Mouse (Mus musculus) forebrain, embryonic 14.5 days (tissue): ENCODE data around the gene Psmd11. TPM values are rescaled to one million over a fixed set of nuclear protein-coding genes. Genes with fewer than 3 reads are reported as not detected.

Experiments
- ATAC-seq: fragments of 200-750 bp; cut with Nextera tagmentation; 2 replicates; pipeline ENCODE4 v1.8.0; 2017; ENCODE audit warnings: mild to moderate bottlenecking, moderate library complexity
- DNase-seq: peaks from one replicate; pipeline ENCODE4 v3.0.0-alpha.2; 2015; ENCODE audit warnings: low spot score
- H3K27ac ChIP-seq: fragments of 300-500 bp; sonication (generic); 2 replicates; pipeline ENCODE4 v1.5.1; 2014; ENCODE audit warnings: low read depth, mild to moderate bottlenecking, control low read depth, low read length, moderate library complexity
- H3K27me3 ChIP-seq: fragments of 300-500 bp; sonication (generic); replicated peaks from 2 replicates; pipeline ENCODE4 v1.6.1; 2014; ENCODE audit warnings: low read length, control low read depth, mixed read lengths; ENCODE audit not compliant: control insufficient read depth, insufficient read depth
- H3K36me3 ChIP-seq: fragments of 300-500 bp; sonication (generic); 2 replicates; pipeline ENCODE4 v1.6.1; 2014; ENCODE audit warnings: low read length, control low read depth; ENCODE audit not compliant: control insufficient read depth, insufficient read depth
- H3K4me1 ChIP-seq: fragments of 300-500 bp; sonication (generic); 2 replicates; pipeline ENCODE4 v1.6.1; 2014; ENCODE audit warnings: antibody characterized with exemption, low read length, control low read depth; ENCODE audit not compliant: control insufficient read depth, insufficient read depth
- H3K4me2 ChIP-seq: fragments of 300-500 bp; sonication (generic); 2 replicates; pipeline ENCODE4 v1.6.1; 2014; ENCODE audit warnings: mild to moderate bottlenecking, control low read depth, low read length
- H3K4me3 ChIP-seq: fragments of 300-500 bp; sonication (generic); 2 replicates; pipeline ENCODE4 v1.5.1; 2014; ENCODE audit warnings: low read depth, low read length, control low read depth
- H3K9ac ChIP-seq: fragments of 300-500 bp; sonication (generic); 2 replicates; pipeline ENCODE4 v1.6.1; 2014; ENCODE audit warnings: mild to moderate bottlenecking, low read length, control low read depth, moderate library complexity
- H3K9me3 ChIP-seq: fragments of 300-500 bp; sonication (generic); replicated peaks from 2 replicates; pipeline ENCODE4 v1.6.1; 2016; ENCODE audit warnings: low read length, control low read depth, mixed read lengths; ENCODE audit not compliant: control insufficient read depth
- WGBS: fragments of 180-500 bp; shearing (Covaris S2); extraction: QIAGEN DNeasy Blood & Tissue Kit; methylation state at CpG from one replicate; pipeline ENCODE4 v1.1.7; 2014; 5-methylcytosine and 5-hydroxymethylcytosine counted together
- polyA plus RNA-seq: library from polyadenylated mRNA; unstranded; fragments of >200 nt; fragmentation: Nextera tagmentation; extraction: Ambion mirVana; gene quantifications from 2 replicates; pipeline ENCODE4 v1.2.1, GENCODE M21; 2014

The Psmd11 gene
- polyA plus RNA-seq, 1 experiment from 2014 or later: 340 TPM

GRCm38 (mm10) chr11:80506483-80506882 is 78.1 kb downstream of the Psmd11 start:
- H3K9me3 ChIP-seq: no peaks in the 10 kb centered on the region
- DNase-seq (no peak), ATAC-seq (no peak)
- no peak overlapping the region for H3K4me3 ChIP-seq
- H3K9ac ChIP-seq: no peak overlapping the region
- H3K27me3 ChIP-seq: no peaks in the 10 kb centered on the region
- no peak overlapping the region for H3K27ac ChIP-seq
- H3K36me3 ChIP-seq: no peaks in the 10 kb centered on the region
- H3K4me2 ChIP-seq: no peak overlapping the region
- H3K4me1 ChIP-seq: peaks cover 39% of the 10 kb centered on the region

DNA sequence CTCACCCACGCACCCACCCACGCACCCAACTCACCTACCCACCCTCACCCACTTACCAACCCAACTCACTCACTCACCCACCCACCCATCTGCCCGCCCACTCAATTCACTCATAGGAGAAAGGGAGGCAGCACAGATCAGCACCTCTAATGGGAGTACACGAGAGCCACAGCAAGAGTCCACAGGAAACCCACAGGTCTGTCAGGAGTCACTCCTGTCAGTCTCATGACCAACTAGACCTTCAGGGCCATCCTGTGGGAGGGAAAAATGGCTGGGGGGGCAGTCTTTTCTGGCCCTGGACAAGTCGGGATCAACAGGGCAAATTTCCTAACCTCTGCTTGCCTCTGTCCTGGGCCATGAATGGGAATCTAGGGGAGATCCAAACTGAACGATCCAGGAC is 79.4 kb downstream of the Psmd11 start:
- WGBS: 94% methylated on average over 6 of the region's 6 CpGs
- no peaks in the 10 kb centered on the region for H3K36me3 ChIP-seq
- H3K9me3 ChIP-seq: no peaks in the 10 kb centered on the region
- no peak overlapping the region for H3K9ac ChIP-seq
- no peak for DNase-seq
- H3K4me1 ChIP-seq: peaks cover 46% of the 10 kb centered on the region
- H3K4me3 ChIP-seq: no peak overlapping the region
- no peak overlapping the region for H3K27ac ChIP-seq
- H3K27me3 ChIP-seq: no peaks in the 10 kb centered on the region
- no peak overlapping the region for H3K4me2 ChIP-seq
- no peak for ATAC-seq

DNA sequence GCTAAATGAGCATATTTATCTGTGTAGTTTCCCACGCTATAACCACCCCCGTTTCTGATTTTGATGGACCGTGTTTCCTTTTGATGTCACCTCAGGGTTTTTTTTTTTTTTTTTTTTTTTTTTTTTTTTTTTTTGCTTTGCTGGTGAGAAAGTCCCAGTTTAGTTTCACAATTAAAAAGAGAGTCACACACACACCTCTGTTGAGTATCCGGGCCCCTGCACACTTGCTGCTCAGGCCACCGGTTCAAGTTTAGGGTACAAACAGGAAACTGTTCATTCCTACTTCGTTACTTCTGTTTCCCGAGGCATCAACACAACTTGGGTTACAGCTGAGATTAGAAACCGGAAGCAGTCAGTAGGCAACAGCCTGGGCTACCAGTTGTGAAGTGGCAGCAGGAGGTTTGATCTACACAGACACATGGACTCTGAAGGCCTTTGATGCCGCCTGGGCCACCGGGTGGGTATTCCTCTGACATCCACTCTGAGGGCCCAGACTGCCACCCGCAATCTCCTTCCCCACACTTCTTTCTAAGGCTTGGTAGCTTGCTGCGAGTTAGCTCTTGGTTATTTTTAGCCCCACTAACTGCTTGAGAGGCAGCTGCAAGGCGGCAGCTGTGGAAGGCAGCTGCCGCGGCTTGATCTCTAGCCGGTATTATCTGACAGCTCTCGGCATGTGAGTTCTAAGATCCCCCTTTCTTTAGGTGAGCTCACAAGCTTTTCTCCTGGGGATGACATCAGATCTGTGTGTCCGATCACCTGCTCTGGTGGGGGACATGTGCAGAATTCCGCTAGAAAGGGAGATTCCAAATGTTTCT is 80.2 kb downstream of the Psmd11 start:
- 50% methylated on average over 19 of the region's 19 CpGs for WGBS
- H3K27ac ChIP-seq: peak overlapping the region; percentile 75

DNA sequence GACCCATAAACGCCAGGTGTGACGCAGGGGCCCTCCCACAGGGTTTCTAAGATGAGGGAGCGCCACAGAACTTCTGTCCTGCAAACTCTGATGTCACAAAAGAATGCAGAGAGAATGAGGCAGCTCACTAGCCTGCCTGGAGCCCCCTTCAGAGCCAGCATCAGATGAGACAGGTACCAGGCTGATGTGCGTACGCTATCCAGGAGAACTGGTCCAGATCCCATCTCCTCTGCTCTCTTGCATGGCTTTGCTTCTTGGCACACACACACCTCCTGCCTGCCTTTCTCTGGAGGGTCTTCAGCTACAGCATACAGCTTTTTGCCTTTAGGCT is 80.7 kb downstream of the Psmd11 start:
- whole genome bisulfite sequencing: 70% methylated on average over 5 of the region's 5 CpGs

More for the DNA sequence above, 80.2 kb downstream of the Psmd11 start:
- DNase-seq (peak; percentile 67), ATAC-seq (no peak)
- no peak overlapping the region for H3K4me3 ChIP-seq
- no peak overlapping the region for H3K4me2 ChIP-seq
- H3K9ac ChIP-seq: no peak overlapping the region
- no peaks in the 10 kb centered on the region for H3K36me3 ChIP-seq
- no peaks in the 10 kb centered on the region for H3K9me3 ChIP-seq
- H3K4me1 ChIP-seq: peaks cover 43% of the 10 kb centered on the region
- H3K27me3 ChIP-seq: no peaks in the 10 kb centered on the region

DNA sequence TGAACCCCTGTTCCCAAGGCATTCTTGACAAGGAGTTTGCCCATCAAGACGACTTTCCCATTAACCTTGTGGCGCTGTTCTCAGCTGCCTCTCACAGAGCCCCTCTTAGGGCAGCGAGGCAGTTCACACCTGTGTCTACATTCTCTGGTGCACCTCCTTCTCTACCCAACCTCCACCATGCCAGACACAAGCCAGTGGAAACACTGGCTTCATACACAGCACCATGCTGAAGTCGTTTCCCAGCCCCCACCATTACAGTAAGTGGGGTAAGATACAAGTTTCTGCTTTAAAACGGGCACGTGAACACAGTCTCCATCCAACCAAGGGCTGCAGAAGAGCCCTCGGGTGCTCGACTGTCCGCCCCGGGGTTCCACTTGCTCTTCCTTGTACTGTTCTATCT is 81.7 kb downstream of the Psmd11 start:
- Histone ChIP-seq H3K27me3 (no peaks in the 10 kb centered on the region), H3K4me1 (peaks cover 42% of the 10 kb centered on the region), H3K9me3 (no peaks in the 10 kb centered on the region), H3K36me3 (no peaks in the 10 kb centered on the region), H3K27ac (no peak overlapping the region), H3K4me3 (no peak overlapping the region), H3K9ac (no peak overlapping the region), H3K4me2 (no peak overlapping the region)
- DNase-seq (no peak), ATAC-seq (no peak)
- WGBS: 88% methylated on average over 10 of the region's 10 CpGs

More for the DNA sequence above, 80.7 kb downstream of the Psmd11 start:
- no peak for ATAC-seq
- Histone ChIP-seq H3K36me3 (no peaks in the 10 kb centered on the region), H3K9me3 (no peaks in the 10 kb centered on the region), H3K9ac (no peak overlapping the region), H3K27ac (peak overlapping the region; percentile 75), H3K27me3 (no peaks in the 10 kb centered on the region), H3K4me3 (no peak overlapping the region), H3K4me1 (peaks cover 45% of the 10 kb centered on the region), H3K4me2 (no peak overlapping the region)
- no peak for DNase-seq

- H3K27me3 ChIP-seq: no peaks in the 10 kb centered on the region
- H3K4me2 ChIP-seq: no peak overlapping the region
- no peaks in the 10 kb centered on the region for H3K36me3 ChIP-seq
- no peak overlapping the region for H3K9ac ChIP-seq
- ATAC-seq: no peak
- H3K4me3 ChIP-seq: no peak overlapping the region
- peaks cover 51% of the 10 kb centered on the region for H3K4me1 ChIP-seq
- no peaks in the 10 kb centered on the region for H3K9me3 ChIP-seq
- 64% methylated on average over 19 of the region's 19 CpGs for WGBS
- H3K27ac ChIP-seq: no peak overlapping the region
- DNase-seq: no peak
These were observed 84.1 kb downstream of the Psmd11 start for GRCm38 (mm10) chr11:80512313-80513056.

GRCm38 (mm10) chr11:80513796-80514195 is 85.4 kb downstream of the Psmd11 start:
- H3K4me1 ChIP-seq: peaks cover 58% of the 10 kb centered on the region
- no peak for DNase-seq
- WGBS: 40% methylated on average over 7 of the region's 7 CpGs

DNA sequence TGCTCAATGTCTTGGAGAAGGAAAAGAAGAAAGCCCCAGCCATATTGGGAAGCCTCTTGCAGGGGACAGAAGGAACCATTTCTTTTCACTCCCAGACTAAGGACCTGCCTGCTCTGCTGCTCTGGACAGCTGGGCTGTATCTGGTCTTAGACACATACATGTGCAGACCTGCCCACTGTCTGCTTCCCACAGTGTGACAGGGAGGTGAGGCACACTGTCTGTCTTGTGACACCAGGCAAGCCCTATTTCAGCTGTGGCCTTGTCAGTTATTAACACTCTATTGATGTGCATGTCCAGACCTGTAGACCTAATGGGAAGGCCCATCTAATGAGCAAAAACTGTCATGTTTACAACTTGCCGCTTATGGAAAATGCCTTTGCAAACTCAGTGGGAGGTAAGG is 86.9 kb downstream of the Psmd11 start:
- H3K9ac ChIP-seq: no peak overlapping the region
- no peaks in the 10 kb centered on the region for H3K36me3 ChIP-seq
- no peak overlapping the region for H3K4me2 ChIP-seq
- H3K9me3 ChIP-seq: no peaks in the 10 kb centered on the region
- no peaks in the 10 kb centered on the region for H3K27me3 ChIP-seq
- ATAC-seq: no peak
- no peak for DNase-seq
- 43% methylated on average over 1 of the region's 1 CpGs for WGBS
- H3K4me3 ChIP-seq: no peak overlapping the region
- peak overlapping the region; percentile 35; the same call in 1 of the 2 replicates for H3K27ac ChIP-seq
- H3K4me1 ChIP-seq: peaks cover 64% of the 10 kb centered on the region

More at GRCm38 (mm10) chr11:80513796-80514195, 85.4 kb downstream of the Psmd11 start:
- Histone ChIP-seq H3K9ac (no peak overlapping the region), H3K27ac (no peak overlapping the region), H3K4me2 (no peak overlapping the region), H3K9me3 (no peaks in the 10 kb centered on the region), H3K27me3 (no peaks in the 10 kb centered on the region), H3K36me3 (no peaks in the 10 kb centered on the region), H3K4me3 (no peak overlapping the region)
- ATAC-seq: no peak

- no peak overlapping the region; the same call in 1 of the 2 replicates for H3K9ac ChIP-seq
These were observed 87.5 kb downstream of the Psmd11 start for GRCm38 (mm10) chr11:80515895-80516294.

More at GRCm38 (mm10) chr11:80515895-80516294, 87.5 kb downstream of the Psmd11 start:
- no peak overlapping the region for H3K4me2 ChIP-seq
- no peak overlapping the region for H3K4me3 ChIP-seq
- DNase-seq (no peak), ATAC-seq (no peak)
- no peaks in the 10 kb centered on the region for H3K9me3 ChIP-seq
- H3K27me3 ChIP-seq: no peaks in the 10 kb centered on the region
- H3K27ac ChIP-seq: peak overlapping the region; percentile 15
- 76% methylated on average over 8 of the region's 8 CpGs for WGBS
- H3K36me3 ChIP-seq: no peaks in the 10 kb centered on the region
- H3K4me1 ChIP-seq: peaks cover 64% of the 10 kb centered on the region
